Mouse (Mus musculus): Measurements from ENCODE around the gene Gmeb2.

Gmeb2 gene

GRCm38 (mm10) chr2:181287958-181288350, at the start of gene Gmeb2:
Gene Gmeb2 (minus strand): TSS chr2:181288035.
- peak; percentile 95 to 97 for DNase-seq

GRCm38 (mm10) chr2:181334023-181334422, 46.2 kb upstream of the Gmeb2 start:
- peak; percentile 54 to 85 for DNase-seq

- DNase-seq, result no peak
These were observed 44.7 kb upstream of the Gmeb2 start for GRCm38 (mm10) chr2:181332542-181332941.

DNA sequence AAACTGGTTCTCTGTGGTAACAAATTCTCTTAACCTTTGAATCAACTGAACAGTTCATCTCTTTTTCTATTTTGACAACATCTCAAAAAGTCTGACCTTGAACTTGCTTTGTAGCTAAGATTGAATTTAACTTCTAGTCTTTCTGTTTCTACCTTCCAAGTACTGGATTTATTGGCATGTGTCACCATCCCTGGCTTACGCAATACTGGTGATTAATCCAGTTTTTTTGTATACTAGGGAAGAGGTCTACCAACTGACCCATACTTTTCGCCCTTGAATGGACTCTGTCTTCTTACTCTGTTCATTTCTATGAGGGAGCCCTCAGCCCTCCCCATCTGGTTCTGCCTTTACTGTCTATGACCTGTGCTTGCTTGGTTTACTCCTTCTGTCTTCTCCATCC, 38.3 kb upstream of the Gmeb2 start:
- no peak for DNase-seq

DNA sequence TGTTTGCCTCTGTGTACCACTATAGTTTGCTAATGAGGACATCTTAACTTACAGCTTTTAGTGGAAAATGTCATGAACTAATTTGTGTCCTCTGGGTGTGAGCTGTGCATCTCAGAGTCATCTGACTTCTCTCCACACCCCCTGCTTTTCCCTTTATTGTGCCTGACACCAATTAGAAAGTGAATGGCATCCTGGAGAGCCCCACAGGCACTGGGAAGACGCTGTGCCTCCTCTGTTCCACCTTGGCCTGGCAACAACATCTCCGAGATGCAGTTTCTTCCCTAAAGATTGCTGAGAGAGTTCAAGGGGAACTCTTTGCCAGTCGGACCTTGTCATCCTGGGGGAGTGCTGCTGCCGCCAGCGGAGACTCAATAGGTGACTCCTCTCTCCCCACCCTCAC, 34.3 kb upstream of the Gmeb2 start:
- no peak for DNase-seq

GRCm38 (mm10) chr2:181320103-181320499, 32.3 kb upstream of the Gmeb2 start:
- DNase-seq, result no peak

DNA sequence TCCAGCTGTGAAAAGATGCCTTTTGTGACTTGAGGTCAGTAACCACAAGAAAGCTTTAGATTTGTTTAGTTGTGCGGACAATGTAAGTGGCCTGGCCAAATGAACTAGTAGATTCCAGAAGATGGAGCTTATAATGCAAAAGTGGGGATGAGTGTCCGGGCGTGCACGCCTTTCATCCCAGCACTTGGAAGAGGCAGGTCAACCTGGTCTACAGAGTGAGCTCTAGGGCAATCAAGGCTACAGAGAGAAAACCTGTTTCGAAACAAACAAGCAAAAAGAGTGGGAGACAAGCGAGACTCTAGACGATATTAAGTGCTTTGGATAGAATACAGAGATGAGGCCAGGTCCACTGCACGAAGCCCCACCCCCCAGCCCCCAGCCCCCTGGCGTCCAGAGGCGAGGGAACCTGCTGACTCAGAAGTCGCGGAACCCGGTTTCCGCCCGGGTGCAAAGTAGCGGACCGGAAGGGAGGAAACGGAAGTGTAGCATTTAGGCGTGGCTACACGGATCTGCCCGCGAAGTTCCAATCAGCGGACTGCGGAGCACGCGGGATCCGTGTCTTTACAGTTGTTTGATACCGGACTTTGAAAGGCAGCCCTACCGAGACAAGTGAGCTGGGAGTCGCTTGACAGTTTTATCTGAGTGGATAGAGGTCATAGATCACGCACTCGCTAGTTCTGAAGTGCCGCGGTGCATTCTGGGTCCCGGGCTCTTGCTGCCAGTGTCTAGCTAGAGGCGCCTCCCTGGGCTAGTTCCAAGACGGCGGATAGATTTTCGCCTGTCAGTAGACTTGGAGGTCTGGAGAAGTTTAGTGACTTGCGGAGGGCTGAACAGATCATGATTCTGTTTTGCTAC, 31.6 kb upstream of the Gmeb2 start, which contains the start of gene Rtel1:
TSS of gene Rtel1 (plus strand) at position 492 of the 855 bp plus-strand sequence.
- DNase-seq, result peak; percentile 66 to 83

DNA sequence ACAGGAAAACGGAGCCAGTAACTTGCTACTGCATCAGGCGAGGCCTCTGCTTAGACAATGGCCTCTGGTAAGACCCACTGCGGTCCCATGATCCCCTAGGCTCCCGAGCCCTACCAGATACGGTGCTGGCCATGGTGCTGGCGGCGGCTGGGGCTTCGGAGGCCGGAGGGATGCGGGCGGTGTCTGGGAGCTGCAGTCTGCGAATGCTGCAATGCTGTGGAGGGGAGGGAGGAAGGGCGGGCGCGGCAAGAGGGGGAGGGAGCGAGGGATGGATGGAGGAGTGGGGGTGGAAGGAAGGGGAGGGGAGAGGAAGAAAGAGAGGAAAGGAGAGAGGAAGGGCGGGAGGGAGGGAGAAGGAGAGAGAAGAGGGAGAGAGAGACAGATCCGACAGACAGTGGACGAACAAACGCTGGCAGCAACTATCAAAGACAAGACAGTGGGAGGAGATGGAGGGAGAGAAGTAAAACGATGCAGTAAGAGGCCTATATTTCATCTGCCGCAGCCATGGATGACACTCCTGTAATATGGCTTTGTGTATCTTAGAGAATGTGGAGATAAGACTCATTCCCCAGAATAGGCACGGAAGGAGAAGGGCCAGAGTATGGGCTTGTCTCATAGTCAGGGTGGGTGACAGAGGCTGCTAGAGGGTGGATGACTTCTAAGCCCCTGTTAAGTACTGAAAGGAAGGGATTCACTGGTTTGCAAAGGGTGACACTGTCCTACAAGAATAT, 26.4 kb upstream of the Gmeb2 start, which contains the start of gene Stmn3:
TSS of gene Stmn3 (minus strand) at position 421 of the 731 bp plus-strand sequence.
- peak in 1 of 2 experiments; percentile 19 for DNase-seq

DNA sequence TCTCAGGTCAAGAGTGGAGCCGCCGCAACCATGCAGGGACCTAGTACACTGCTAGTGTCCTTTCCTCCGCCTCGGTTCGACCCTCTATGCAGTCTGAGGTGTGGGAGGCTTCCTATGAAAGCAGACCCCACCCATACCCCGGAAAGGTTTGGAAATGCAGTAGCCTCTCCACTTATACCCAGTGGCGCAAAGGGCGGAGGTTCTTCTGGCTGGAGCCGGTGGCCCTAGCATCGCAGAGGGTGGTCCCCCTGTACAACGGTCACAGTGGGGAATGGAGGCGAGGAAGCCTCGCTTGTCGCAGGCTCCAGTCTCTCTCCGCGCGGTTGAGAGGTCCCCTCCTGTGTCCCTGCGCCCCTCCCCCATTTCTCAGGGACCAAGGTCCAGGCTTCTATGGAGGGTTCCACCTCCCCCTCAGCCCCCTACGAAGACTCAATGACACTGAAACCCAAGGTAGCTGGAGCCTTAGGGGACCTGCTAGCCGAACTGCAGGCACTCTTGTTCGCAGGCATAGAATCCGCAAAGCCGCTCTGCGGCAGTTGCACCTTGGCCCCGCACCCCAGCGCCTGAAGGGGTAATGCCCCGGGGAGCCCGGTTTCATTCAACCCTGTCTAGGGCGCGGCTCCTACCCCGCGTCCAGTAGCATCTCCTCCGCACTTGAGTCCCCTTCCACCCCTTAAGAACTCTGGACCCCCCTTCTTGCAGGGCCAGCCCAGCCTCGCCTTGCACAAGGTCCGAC, 25.7 kb upstream of the Gmeb2 start:
- DNase-seq, result no peak

DNA sequence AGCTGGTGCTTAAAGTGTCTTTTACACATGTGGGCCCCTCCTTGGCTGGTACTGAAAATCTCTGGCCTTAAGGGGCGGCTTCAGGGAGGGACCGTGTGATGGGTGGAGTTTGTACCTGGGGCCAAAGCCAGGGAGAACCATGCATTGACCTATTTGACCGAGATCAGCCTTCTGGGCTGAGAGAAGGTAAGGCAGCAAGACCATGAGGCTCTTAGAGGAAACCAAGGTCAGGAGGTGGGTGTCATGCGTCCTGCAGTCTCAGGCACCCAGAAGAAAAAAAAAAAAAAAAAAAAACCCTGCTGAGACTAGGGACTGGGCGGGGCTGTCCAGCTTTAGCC, 25.1 kb upstream of the Gmeb2 start:
- no peak for DNase-seq

DNA sequence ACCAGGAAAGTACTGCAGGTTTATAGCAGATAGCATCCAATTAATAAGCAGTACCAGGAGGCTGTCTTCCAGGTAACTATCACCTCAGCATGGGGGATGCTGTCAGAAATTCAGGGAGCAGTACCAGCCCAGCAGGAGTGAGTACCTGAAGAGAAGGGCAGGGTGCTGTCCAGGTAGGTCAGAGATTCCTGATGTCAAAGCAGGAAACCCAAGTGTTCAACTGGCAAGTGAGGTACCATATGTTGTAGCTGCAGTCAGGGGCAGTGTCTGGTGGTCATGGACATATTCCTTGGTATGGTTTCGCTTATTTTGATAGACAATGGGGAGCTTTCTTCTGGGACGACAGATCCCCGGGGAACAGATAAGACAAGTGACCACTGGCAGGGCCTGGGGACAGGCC, 24.6 kb upstream of the Gmeb2 start:
- no peak for DNase-seq

DNA sequence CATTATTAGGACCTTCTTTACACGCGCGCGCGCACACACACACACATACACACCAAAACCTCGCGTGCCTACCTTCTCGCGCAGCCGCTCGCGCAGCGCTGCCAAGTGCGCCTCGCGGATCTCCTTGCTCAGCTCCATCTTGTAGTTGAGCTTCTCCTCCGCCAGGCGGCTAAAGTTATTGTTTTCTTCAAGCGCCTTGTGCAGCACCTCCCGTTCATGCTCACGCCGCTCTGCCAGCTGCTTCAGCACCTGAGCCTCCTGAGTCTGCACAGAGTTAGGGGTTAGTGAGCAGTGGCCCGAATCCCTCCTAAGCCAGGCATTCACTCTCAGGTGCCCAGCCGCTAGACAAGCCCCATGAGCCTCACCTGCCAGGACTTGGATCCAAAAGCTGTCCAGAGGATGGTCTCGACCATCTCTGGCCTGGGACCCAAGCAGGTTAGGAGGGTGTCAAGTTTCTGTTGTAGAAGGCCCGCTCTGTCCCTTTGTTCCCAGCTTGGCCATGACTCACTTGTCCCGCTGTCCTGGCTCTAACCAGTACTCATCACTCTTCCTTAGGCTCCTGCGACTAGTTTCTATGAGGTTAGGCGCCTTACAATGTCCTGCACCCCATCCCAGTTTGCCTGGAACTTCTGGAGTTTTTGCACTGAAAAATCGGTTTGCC, 19.4 kb upstream of the Gmeb2 start:
- peak in 1 of 2 experiments; percentile 55 for DNase-seq

DNA sequence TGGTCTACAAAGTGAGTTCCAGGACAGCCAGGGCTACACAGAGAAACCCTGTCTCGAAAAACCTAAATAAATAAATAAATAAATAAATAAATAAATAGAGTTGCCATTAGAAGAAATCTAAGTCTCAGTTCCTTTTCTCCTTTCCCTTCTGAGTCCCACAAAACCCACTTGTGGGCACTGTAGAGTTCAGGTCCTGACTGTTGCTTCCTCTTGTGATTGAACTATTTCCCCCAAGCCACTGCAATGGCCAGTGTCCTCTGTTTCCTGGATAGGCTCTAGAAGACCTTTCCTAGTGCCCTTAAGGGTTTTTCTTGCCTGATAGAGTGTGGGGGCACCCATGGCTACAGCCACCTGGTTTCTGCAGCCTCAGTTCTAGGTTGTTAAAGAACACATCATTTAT, 17.1 kb upstream of the Gmeb2 start:
- no peak for DNase-seq

GRCm38 (mm10) chr2:181302041-181302440, 14.2 kb upstream of the Gmeb2 start:
- DNase-seq, result no peak

- no peak for DNase-seq
These were observed 3.1 kb upstream of the Gmeb2 start for GRCm38 (mm10) chr2:181290937-181291336.

- peak; percentile 22 to 50 for DNase-seq
These were observed 856 bp upstream of the Gmeb2 start for GRCm38 (mm10) chr2:181288691-181289090.

DNA sequence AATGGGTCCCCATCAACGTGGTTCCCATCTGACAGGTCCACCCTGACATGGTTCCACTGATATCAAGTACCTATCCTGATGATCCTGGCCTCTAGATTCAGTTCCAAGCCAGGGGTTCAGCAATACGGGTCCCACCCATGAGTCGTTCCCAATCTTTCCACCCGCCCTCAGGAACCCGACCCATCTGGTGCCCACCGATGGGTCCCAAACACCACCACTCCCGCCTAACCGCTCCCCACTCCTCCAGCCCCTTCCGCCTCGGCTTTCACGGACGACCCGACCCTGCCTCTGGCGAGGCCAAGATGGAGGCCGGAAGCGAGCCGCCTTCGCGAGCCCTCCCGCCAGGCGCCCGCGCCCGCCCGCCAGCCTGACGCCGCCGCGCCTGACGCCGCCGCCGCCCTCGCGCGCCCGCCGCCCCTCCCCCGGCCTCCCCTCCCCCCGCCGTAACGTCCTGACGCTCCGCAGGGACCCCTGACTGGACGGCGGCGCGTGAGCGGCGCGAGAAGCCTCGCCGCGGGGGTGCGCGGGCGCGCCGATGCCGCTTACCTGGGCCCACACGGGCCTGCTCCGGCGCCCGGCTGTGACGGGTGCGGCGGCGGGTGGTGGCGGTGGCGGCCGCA, 387 bp downstream of the Gmeb2 start:
- peak; percentile 72 to 74 for DNase-seq

DNA sequence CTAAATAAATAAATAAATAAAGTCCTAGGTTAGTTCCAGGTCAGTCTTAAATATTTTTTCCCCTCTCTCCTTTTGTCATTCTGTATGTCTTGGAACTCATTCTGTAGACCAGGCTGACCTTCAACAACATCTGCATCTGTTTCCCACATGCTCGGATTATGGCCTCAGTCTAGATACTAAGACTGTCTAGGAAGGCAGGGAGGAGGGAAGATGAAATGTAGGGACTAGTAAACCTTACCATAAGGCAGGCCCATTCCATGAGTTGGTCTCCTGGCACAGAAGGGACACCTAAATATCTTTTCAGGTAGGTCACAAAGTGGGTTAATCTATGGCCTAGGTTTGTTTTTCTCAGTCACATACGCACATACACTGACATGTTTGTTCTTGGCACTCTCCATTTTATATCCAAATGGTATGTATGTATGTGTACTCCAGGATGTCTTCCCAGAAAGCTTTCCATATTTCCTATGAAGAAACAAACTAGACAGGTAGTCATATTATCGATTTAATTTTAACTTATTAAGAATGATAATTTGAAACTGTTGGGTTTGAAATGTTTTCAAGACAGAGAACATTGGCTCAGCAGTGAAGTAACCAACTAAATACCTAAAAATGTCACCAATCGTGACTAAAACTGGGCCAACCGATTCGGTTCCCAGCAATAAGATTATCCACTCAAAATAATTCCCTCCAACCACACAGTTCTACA, 1.1 kb downstream of the Gmeb2 start:
- no peak for DNase-seq

GRCm38 (mm10) chr2:181279968-181280367, 7.9 kb downstream of the Gmeb2 start:
- no peak for DNase-seq

DNA sequence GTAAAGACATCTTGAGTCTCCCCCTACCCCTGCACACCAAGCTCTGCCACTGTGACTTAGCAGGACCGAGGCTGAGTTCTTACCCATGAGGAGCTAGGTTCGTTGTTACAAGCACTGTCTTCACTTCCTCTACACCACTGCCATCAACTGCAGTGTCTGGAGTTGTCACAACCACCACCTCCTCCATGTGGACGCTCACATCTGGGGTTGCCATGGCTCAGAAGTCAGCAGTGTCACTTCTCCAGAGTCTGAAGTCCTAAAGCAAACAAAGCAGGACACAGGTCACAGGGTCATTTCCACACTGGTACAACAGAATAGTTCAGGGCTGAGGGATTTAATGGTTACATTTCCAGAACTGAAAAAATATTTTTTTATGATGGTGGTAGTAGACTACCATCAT, 10.0 kb downstream of the Gmeb2 start:
- DNase-seq, result no peak

- peak; percentile 47 to 76 for DNase-seq
These were observed 11.1 kb downstream of the Gmeb2 start for GRCm38 (mm10) chr2:181276766-181277165.

GRCm38 (mm10) chr2:181274639-181275038, 13.2 kb downstream of the Gmeb2 start:
- no peak for DNase-seq
